Mouse (Mus musculus) heart, embryonic 11.5 days (tissue): ENCODE data around the gene Ccdc85b. TPM values are rescaled to one million over a fixed set of nuclear protein-coding genes. Genes with fewer than 3 reads are reported as not detected.
"Not testable (repeated sequence)": the region's sequence is repeated elsewhere in the genome, so short reads cannot be mapped to it uniquely, and the experiment has no call there.

Source experiments
- ATAC-seq: fragments of 200-750 bp; cut with Nextera tagmentation; replicated peaks from 2 replicates; pipeline ENCODE4 v1.8.0; 2017; ENCODE audit warnings: moderate library complexity; ENCODE audit not compliant: insufficient number of reproducible peaks, low FRiP score, low TSS enrichment
- H3K27ac ChIP-seq: fragments of 300-500 bp; sonication (generic); 2 replicates; pipeline ENCODE4 v1.5.1; 2014; ENCODE audit warnings: mild to moderate bottlenecking, low read depth, low read length
- H3K27me3 ChIP-seq: fragments of 300-500 bp; sonication (generic); 2 replicates; pipeline ENCODE4 v1.6.1; 2014; ENCODE audit warnings: mild to moderate bottlenecking, low read length, mixed read lengths; ENCODE audit not compliant: control insufficient read depth, insufficient read depth
- H3K36me3 ChIP-seq: fragments of 300-500 bp; sonication (generic); 2 replicates; pipeline ENCODE4 v1.6.1; 2014; ENCODE audit warnings: mild to moderate bottlenecking, low read length, moderate library complexity, mixed read lengths; ENCODE audit not compliant: control insufficient read depth, insufficient read depth
- H3K4me1 ChIP-seq: fragments of 300-500 bp; sonication (generic); 2 replicates; pipeline ENCODE4 v1.6.1; 2014; ENCODE audit warnings: low read length; ENCODE audit not compliant: control insufficient read depth, insufficient read depth
- H3K4me2 ChIP-seq: fragments of 300-500 bp; sonication (generic); 2 replicates; pipeline ENCODE4 v1.6.1; 2014; ENCODE audit warnings: mild to moderate bottlenecking, moderate library complexity
- H3K4me3 ChIP-seq: fragments of 300-500 bp; sonication (generic); 2 replicates; pipeline ENCODE4 v1.5.1; 2014; ENCODE audit warnings: low read depth, low read length
- H3K9ac ChIP-seq: fragments of 300-500 bp; sonication (generic); 2 replicates; pipeline ENCODE4 v1.6.1; 2014; ENCODE audit warnings: mild to moderate bottlenecking, low read depth, low read length, moderate library complexity
- H3K9me3 ChIP-seq: fragments of 300-500 bp; sonication (generic); replicated peaks from 2 replicates; pipeline ENCODE4 v1.6.1; 2016; ENCODE audit warnings: low read length; ENCODE audit not compliant: control insufficient read depth
- WGBS: fragments of 180-500 bp; shearing (Covaris S2); extraction: QIAGEN DNeasy Blood & Tissue Kit; methylation state at CpG from one replicate; pipeline ENCODE4 v1.1.7; 2014; ENCODE audit not compliant: insufficient replicate concordance; 5-methylcytosine and 5-hydroxymethylcytosine counted together
- polyA plus RNA-seq: library from polyadenylated mRNA; unstranded; fragments of >200 nt; fragmentation: Nextera tagmentation; extraction: Ambion mirVana; gene quantifications from 2 replicates; pipeline ENCODE4 v1.2.1, GENCODE M21; 2014

The Ccdc85b gene
- polyA plus RNA-seq, 1 experiment from 2014 or later: 8.1 TPM

DNA sequence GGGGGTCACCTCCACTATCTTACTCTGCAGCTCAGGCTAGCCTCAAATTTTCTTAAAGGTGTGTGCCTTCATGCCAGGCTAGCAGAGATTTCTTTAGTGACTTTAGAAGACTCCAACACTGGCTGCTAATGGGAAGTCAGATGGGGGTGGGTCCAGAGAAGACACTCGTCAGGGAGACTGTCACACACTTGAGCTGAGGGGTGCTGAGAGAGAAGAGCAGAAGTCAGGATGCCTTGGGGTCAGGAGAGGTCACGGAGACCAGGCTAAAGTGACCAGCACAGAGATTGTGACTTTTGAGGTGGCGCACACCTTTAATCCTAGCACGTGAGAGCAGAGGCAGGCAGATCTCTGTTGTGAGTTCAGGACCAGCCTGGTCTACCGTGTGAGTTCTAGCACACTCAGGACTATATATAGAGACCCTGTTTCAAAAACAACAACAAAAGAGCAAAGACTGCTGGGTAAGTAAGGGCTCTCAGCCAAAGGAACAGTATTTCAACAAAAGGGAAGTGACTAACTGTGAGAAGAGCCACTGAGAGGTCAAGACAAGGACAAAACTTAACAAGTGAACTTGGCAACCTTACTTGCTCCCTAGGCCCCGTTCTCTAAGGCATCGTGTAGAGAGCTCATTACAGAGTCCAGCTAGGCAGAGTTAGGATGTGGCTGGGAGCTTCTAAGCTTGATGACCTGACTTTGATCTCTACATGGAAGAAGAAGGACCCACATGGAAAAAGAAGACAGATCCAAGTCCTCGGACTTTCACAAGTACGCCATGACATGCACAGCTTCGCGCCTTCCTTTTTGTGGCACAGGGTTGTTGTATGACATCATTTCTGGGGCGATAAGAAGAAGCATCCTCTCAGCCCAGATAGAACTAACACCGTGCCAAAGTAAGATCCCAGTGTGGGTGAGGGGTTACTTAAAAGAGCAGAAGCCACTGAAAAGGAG is 49.4 kb downstream of the Ccdc85b start:
- Histone ChIP-seq H3K27ac (peak overlapping the region; percentile 7; the same call in 1 of the 2 replicates), H3K9ac (no peak overlapping the region), H3K4me3 (no peak overlapping the region), H3K4me1 (peaks cover 7% of the 10 kb centered on the region; the same call in 1 of the 2 replicates), H3K27me3 (no peaks in the 10 kb centered on the region), H3K4me2 (peak overlapping the region; percentile 77), H3K36me3 (no peaks in the 10 kb centered on the region), H3K9me3 (no peaks in the 10 kb centered on the region)
- 82% methylated on average over 13 of the region's 13 CpGs for WGBS
- no peak for ATAC-seq

DNA sequence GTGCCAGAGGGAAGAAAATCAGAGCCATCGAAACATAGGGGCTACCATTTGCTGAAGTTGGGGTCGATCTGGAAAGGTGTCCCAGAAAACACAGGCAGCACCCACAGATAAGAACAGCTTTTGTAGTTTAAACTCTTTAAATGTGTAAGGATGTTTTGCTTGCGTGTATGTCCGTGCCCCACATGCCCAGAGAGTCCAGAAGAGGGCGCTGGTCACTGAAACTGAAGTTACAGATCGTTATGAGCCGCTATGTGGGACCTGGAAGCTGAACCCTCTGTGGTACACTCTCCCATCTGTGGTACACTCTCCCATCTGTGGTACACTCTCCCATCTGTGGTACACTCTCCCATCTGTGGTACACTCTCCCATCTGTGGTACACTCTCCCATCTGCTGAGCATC is 50.6 kb downstream of the Ccdc85b start:
- Histone ChIP-seq H3K9me3 (no peaks in the 10 kb centered on the region), H3K27me3 (no peaks in the 10 kb centered on the region), H3K4me3 (peak overlapping the region; percentile 68), H3K4me1 (peaks cover 7% of the 10 kb centered on the region; the same call in 1 of the 2 replicates), H3K27ac (peak overlapping the region; percentile 96), H3K4me2 (peak overlapping the region; percentile 77), H3K36me3 (no peaks in the 10 kb centered on the region), H3K9ac (peak overlapping the region; percentile 90)
- 19% methylated on average over 7 of the region's 7 CpGs for WGBS
- peak; percentile 62 for ATAC-seq

DNA sequence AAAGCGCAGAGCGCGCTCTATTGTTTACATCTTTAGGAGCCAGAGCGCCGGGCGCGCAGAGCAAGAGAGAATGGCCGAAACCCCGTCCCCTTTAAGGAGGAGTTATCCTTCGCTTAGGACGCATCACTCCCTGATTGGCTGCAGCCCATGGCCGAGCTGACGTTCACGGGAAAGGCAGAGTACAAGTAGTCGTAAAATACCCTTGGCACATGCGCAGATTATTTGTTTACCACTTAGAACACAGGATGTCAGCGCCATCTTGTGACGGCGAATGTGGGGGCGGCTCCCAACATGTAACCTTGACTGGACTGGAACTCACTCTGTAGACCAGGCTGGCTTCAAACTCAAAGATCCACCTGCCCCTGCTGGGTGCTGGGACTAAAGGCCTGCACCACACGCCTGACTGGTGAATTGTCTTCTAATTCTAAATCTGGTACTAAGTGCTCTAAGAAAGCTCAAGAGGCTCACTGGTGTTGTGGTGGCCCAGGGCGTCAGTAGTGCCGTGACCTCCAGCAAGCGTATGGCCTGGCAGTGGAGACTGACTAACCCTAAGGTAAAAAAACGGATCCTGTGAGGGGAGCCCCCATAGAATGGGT is 51.1 kb downstream of the Ccdc85b start:
- WGBS: 7% methylated on average over 21 of the region's 25 CpGs
- H3K27me3 ChIP-seq: not testable (repeated sequence)
- H3K9ac ChIP-seq: peak overlapping the region; percentile 90

DNA sequence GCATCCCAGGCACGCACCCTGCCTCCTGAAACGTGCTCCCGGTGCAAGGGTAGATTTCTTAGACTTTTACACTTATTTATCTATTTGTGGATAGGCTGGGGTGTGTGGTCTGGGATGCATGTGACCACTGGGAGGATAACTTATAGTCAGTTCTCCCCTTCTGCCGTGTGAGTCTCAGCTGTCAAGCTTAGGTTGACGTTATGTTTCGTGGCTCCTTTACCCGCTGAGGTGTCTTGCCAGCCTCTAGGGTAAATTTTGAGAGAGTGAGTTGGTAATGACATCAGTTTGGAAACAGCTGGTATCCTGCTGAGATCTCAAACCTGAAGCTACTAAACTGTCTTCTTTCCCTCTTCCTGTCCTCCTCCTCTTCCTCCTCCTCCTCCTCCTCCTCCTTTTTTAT is 51.8 kb downstream of the Ccdc85b start:
- H3K4me3 ChIP-seq: peak overlapping the region; percentile 40
- H3K4me1 ChIP-seq: peaks cover 7% of the 10 kb centered on the region; the same call in 1 of the 2 replicates
- H3K9me3 ChIP-seq: no peaks in the 10 kb centered on the region
- WGBS: 30% methylated on average over 7 of the region's 7 CpGs
- peak overlapping the region; percentile 59 for H3K4me2 ChIP-seq
- H3K36me3 ChIP-seq: no peaks in the 10 kb centered on the region
- H3K9ac ChIP-seq: peak overlapping the region; percentile 59; the same call in 1 of the 2 replicates
- ATAC-seq: no peak
- no peaks in the 10 kb centered on the region for H3K27me3 ChIP-seq
- H3K27ac ChIP-seq: peak overlapping the region; percentile 36; the same call in 1 of the 2 replicates

More for the DNA sequence above, 51.1 kb downstream of the Ccdc85b start:
- H3K27ac ChIP-seq: peak overlapping the region; percentile 96
- not testable (repeated sequence) for H3K4me1 ChIP-seq, H3K9me3 ChIP-seq, H3K36me3 ChIP-seq
- H3K4me3 ChIP-seq: peak overlapping the region; percentile 68
- ATAC-seq: peak; percentile 68
- H3K4me2 ChIP-seq: peak overlapping the region; percentile 77

Other genes starting within 250 kb of the Ccdc85b start
- gene Pacs1, start 184.8 kb downstream of the Ccdc85b start, polyA plus RNA-seq: 21.4 and 22.8 TPM in 2 replicates
- 224 and 239 TPM in 2 replicates for gene Sf3b2, start 162.4 kb downstream of the Ccdc85b start, polyA plus RNA-seq
- gene Gal3st3, start 159.6 kb downstream of the Ccdc85b start, polyA plus RNA-seq: 3.8 and 4.8 TPM in 2 replicates
- gene Catsper1, start 122.2 kb downstream of the Ccdc85b start, polyA plus RNA-seq: not detected in 2 replicates
- gene Cst6, start 108.3 kb downstream of the Ccdc85b start, polyA plus RNA-seq: 0.60 and 0.84 TPM in 2 replicates
- gene Eif1ad, start 91.2 kb downstream of the Ccdc85b start, polyA plus RNA-seq: 45.3 and 49.4 TPM in 2 replicates
- 443 and 453 TPM in 2 replicates for gene Banf1, start 90.7 kb downstream of the Ccdc85b start, polyA plus RNA-seq
- gene Sart1, start 69.2 kb downstream of the Ccdc85b start, polyA plus RNA-seq: 39.0 and 44.5 TPM in 2 replicates
- 0.87 and 1.7 TPM in 2 replicates for gene Tsga10ip, start 55.4 kb downstream of the Ccdc85b start, polyA plus RNA-seq
- gene Drap1, start 32.9 kb downstream of the Ccdc85b start, polyA plus RNA-seq: 138 and 150 TPM in 2 replicates
- gene AI837181, start 32.8 kb downstream of the Ccdc85b start, polyA plus RNA-seq: 23.8 and 27.4 TPM in 2 replicates
- gene Fosl1, start 10.3 kb downstream of the Ccdc85b start, polyA plus RNA-seq: not detected in 2 replicates
- gene Fibp, start 2.7 kb upstream of the Ccdc85b start, polyA plus RNA-seq: 73.6 and 79.8 TPM in 2 replicates
- gene Ctsw, start 10.6 kb upstream of the Ccdc85b start, polyA plus RNA-seq: 0.84 and 0.86 TPM in 2 replicates
- 72.2 and 72.5 TPM in 2 replicates for gene Efemp2, start 16.1 kb upstream of the Ccdc85b start, polyA plus RNA-seq
- 32.2 and 40.0 TPM in 2 replicates for gene Mus81, start 30.5 kb upstream of the Ccdc85b start, polyA plus RNA-seq
- gene Cfl1, start 32.6 kb upstream of the Ccdc85b start, polyA plus RNA-seq: 2,455 and 2,528 TPM in 2 replicates
- not detected in 2 replicates for gene 1700020D05Rik, start 45.9 kb upstream of the Ccdc85b start, polyA plus RNA-seq
- 14.0 and 16.7 TPM in 2 replicates for gene Snx32, start 52.6 kb upstream of the Ccdc85b start, polyA plus RNA-seq
- gene Ovol1, start 102.8 kb upstream of the Ccdc85b start, polyA plus RNA-seq: 0.29 TPM in 1 of 2 replicates, not detected in the other
- 1.8 and 2.3 TPM in 2 replicates for gene Ap5b1, start 110.1 kb upstream of the Ccdc85b start, polyA plus RNA-seq
- gene Rnaseh2c, start 144.0 kb upstream of the Ccdc85b start, polyA plus RNA-seq: 97.1 and 106 TPM in 2 replicates
- 20.9 and 23.4 TPM in 2 replicates for gene Kat5, start 152.3 kb upstream of the Ccdc85b start, polyA plus RNA-seq
- gene Rela, start 179.6 kb upstream of the Ccdc85b start, polyA plus RNA-seq: 35.7 and 36.2 TPM in 2 replicates
- gene Sipa1, start 205.8 kb upstream of the Ccdc85b start, polyA plus RNA-seq: 15.8 and 18.8 TPM in 2 replicates
- 16.9 and 21.0 TPM in 2 replicates for gene Map3k11, start 230.8 kb upstream of the Ccdc85b start, polyA plus RNA-seq
- 21.3 and 21.5 TPM in 2 replicates for gene Pcnx3, start 231.0 kb upstream of the Ccdc85b start, polyA plus RNA-seq
- not detected in 2 replicates for gene Kcnk7, start 246.5 kb upstream of the Ccdc85b start, polyA plus RNA-seq